Mouse (Mus musculus): ENCODE results near the gene Rnaseh1. TPM values are rescaled to one million over a fixed set of nuclear protein-coding genes. Genes with fewer than 3 reads are reported as not detected.

The Rnaseh1 gene
- polyA plus RNA-seq, 1 experiment, result 12.9 TPM

DNA sequence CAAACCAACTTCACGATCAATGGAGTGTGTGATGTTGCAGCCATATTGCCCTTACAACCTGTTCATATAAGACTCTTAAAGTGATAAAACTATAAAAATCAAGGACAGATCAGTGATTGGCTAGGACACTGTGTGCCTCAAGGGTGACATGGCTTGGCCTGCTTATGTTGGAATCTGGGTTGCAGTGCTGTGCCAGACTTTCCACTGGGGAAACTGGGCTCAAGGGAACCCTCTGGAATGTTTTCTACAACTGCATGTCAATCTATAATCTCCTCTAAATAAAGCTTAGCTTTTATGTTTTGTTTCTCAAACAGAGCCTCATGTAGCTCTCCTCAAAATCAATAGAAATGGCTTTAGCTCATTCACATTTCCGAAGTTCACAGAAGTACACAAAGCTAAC, 25.2 kb upstream of the Rnaseh1 start:
- H3ac ChIP-seq (ENCODE audit: control insufficient read depth, insufficient read length, low read depth), result no peak overlapping the region
- H3K79me3 ChIP-seq (ENCODE audit: low read depth), result no peaks in the 10 kb centered on the region
- no peaks in the 10 kb centered on the region for H3K79me2 ChIP-seq (ENCODE audit: control insufficient read depth, insufficient read depth)
- no peak for TF ChIP-seq CTCF (IDR thresholded peaks at IDR 0.05; ENCODE audit: control insufficient read depth, insufficient read depth, insufficient read length)
- no peak for TF ChIP-seq MYOD1 (IDR thresholded peaks at IDR 0.05; ENCODE audit: control insufficient read depth, insufficient read length, low read depth)
- no peak for TF ChIP-seq FOSL1 (IDR thresholded peaks at IDR 0.05; ENCODE audit: insufficient read depth, low read length, poor library complexity, severe bottlenecking)
- no peak for TF ChIP-seq USF1 (IDR thresholded peaks at IDR 0.05; ENCODE audit: low read depth)
- no peak overlapping the region for H3K4me3 ChIP-seq (ENCODE audit: insufficient read depth, poor library complexity, severe bottlenecking)
- peaks cover 1% of the 10 kb centered on the region for H3K36me3 ChIP-seq (ENCODE audit: control insufficient read depth, insufficient read depth)
- peaks cover 12% of the 10 kb centered on the region for H3K27me3 ChIP-seq (ENCODE audit: control insufficient read depth, insufficient read depth, insufficient read length)

DNA sequence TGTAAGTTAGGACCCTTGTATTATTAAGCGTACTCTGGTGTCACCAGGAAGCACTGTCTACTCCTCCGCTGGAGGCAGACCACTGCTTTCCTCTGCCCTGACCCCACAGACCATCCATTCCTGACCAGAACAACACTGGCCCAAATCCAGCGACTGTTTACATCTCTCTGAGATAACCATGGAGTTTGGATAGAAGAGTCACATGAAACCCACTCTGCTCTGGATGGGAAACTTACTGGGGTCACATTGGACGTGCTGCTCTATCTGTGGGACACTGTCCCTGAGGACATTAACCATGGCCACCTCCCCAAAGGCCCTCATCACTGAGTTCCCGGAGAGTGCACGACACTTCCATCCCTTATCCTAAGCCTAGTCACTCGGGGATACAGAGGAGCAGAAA, 24.0 kb upstream of the Rnaseh1 start:
- H3ac ChIP-seq (ENCODE audit: control insufficient read depth, insufficient read length, low read depth), result no peak overlapping the region
- no peak overlapping the region for H3K4me3 ChIP-seq (ENCODE audit: insufficient read depth, poor library complexity, severe bottlenecking)
- H3K36me3 ChIP-seq (ENCODE audit: control insufficient read depth, insufficient read depth), result peaks cover 13% of the 10 kb centered on the region
- no peaks in the 10 kb centered on the region for H3K79me3 ChIP-seq (ENCODE audit: low read depth)
- peaks cover 2% of the 10 kb centered on the region for H3K79me2 ChIP-seq (ENCODE audit: control insufficient read depth, insufficient read depth)
- peaks cover under 1% of the 10 kb centered on the region for H3K27me3 ChIP-seq (ENCODE audit: control insufficient read depth, insufficient read depth, insufficient read length)
- TF ChIP-seq MAX (IDR thresholded peaks at IDR 0.05) (no peak), USF1 (IDR thresholded peaks at IDR 0.05; ENCODE audit: low read depth) (no peak), CTCF (IDR thresholded peaks at IDR 0.05; ENCODE audit: control insufficient read depth, insufficient read depth, insufficient read length) (no peak), CEBPB (IDR thresholded peaks at IDR 0.05; ENCODE audit: low read depth) (no peak), FOSL1 (IDR thresholded peaks at IDR 0.05; ENCODE audit: insufficient read depth, low read length, poor library complexity, severe bottlenecking) (no peak), MYOD1 (IDR thresholded peaks at IDR 0.05; ENCODE audit: control insufficient read depth, insufficient read length, low read depth) (no peak), MYOG (IDR thresholded peaks at IDR 0.05; ENCODE audit: control insufficient read depth, extremely low read depth, insufficient read length) (no peak)

DNA sequence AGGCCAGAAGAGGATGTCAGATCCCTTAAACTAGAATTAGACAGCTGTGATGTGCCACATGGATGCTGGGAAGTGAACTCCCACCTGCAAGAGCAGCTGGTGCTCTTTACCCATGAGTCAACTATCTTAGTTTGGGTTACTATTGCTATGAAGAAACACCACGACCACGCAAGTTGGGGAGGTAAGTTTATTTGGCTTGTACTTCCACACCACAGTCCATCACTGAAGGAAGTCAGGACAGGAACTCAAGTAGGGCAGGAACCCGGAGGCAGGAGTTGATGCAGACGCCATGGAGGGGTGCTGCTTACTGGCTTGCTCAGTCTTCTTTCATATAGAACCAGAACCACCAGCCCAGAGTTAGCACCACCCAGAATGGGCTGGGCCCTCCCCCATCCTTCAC, 22.3 kb upstream of the Rnaseh1 start:
- peaks cover 19% of the 10 kb centered on the region for H3K79me2 ChIP-seq (ENCODE audit: control insufficient read depth, insufficient read depth)
- TF ChIP-seq CEBPB (IDR thresholded peaks at IDR 0.05; ENCODE audit: low read depth) (no peak), MYOG (IDR thresholded peaks at IDR 0.05; ENCODE audit: control insufficient read depth, extremely low read depth, insufficient read length) (no peak), MYOD1 (IDR thresholded peaks at IDR 0.05; ENCODE audit: control insufficient read depth, insufficient read length, low read depth) (no peak)
- peaks cover 29% of the 10 kb centered on the region for H3K36me3 ChIP-seq (ENCODE audit: control insufficient read depth, insufficient read depth)
- H3K27me3 ChIP-seq (ENCODE audit: control insufficient read depth, insufficient read depth, insufficient read length), result no peaks in the 10 kb centered on the region
- no peak overlapping the region for H3K4me3 ChIP-seq (ENCODE audit: insufficient read depth, poor library complexity, severe bottlenecking)
- H3K79me3 ChIP-seq (ENCODE audit: low read depth), result peaks cover 3% of the 10 kb centered on the region
- no peak overlapping the region for H3ac ChIP-seq (ENCODE audit: control insufficient read depth, insufficient read length, low read depth)

DNA sequence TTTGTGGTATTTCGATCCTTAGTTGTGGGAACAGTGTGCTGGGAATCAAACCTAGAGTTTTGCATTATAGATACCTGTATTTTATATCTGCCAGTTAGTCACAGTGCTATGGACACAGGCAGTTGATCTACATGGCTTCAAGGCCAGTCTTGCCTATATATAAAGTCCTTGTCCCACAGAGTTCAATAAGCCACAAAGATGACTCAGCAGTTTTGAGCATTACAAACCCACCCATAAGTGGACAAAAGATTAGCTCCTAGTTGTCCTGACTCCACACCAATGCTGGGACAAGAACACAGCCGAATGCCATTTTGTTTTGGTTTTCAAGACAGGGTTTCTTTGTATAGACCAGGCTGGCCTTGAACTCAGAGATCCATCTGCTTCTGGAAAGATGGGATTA, 21.0 kb upstream of the Rnaseh1 start:
- Histone ChIP-seq H3K27me3 (ENCODE audit: control insufficient read depth, insufficient read depth, insufficient read length) (no peaks in the 10 kb centered on the region), H3K79me3 (ENCODE audit: low read depth) (peaks cover 16% of the 10 kb centered on the region), H3K36me3 (ENCODE audit: control insufficient read depth, insufficient read depth) (peaks cover 43% of the 10 kb centered on the region), H3ac (ENCODE audit: control insufficient read depth, insufficient read length, low read depth) (no peak overlapping the region), H3K4me3 (ENCODE audit: insufficient read depth, poor library complexity, severe bottlenecking) (no peak overlapping the region), H3K79me2 (ENCODE audit: control insufficient read depth, insufficient read depth) (peaks cover 32% of the 10 kb centered on the region)
- no peak for TF ChIP-seq CTCF (IDR thresholded peaks at IDR 0.05; ENCODE audit: control insufficient read depth, insufficient read depth, insufficient read length)
- no peak for TF ChIP-seq FOSL1 (IDR thresholded peaks at IDR 0.05; ENCODE audit: insufficient read depth, low read length, poor library complexity, severe bottlenecking)
- no peak for TF ChIP-seq USF1 (IDR thresholded peaks at IDR 0.05; ENCODE audit: low read depth)
- no peak for TF ChIP-seq MAX (IDR thresholded peaks at IDR 0.05)
- no peak for TF ChIP-seq MYOG (IDR thresholded peaks at IDR 0.05; ENCODE audit: control insufficient read depth, extremely low read depth, insufficient read length)
- TF ChIP-seq MYOD1 (IDR thresholded peaks at IDR 0.05; ENCODE audit: control insufficient read depth, insufficient read length, low read depth), result no peak
- no peak for TF ChIP-seq CEBPB (IDR thresholded peaks at IDR 0.05; ENCODE audit: low read depth)

DNA sequence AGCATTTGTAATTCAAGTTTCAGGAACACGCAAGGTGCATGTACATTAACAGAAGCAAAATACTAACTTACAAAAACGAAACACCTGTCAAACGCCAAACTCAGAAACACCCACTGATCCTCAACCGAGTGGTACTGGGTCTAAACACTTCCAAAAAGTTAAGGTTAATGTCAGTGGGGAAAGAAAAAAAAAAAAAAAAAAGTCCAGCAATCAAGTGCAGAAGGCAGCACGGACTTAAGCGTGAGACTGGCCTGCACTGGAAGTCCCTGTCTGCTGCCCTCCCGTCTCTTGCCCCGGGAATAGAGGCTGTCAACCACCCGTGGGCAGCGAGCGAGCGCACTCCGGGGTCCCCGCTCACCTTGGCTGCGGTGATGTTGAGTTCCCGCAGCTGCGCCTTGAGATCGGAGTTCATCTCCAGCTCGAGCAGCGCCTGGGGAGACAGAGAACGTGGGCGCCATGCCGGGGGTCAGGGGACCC, 14.3 kb upstream of the Rnaseh1 start:
- Histone ChIP-seq H3K79me2 (ENCODE audit: control insufficient read depth, insufficient read depth) (peaks cover 55% of the 10 kb centered on the region), H3ac (ENCODE audit: control insufficient read depth, insufficient read length, low read depth) (peak overlapping the region; percentile 98), H3K4me3 (ENCODE audit: insufficient read depth, poor library complexity, severe bottlenecking) (peak overlapping the region; percentile 61), H3K27me3 (ENCODE audit: control insufficient read depth, insufficient read depth, insufficient read length) (no peaks in the 10 kb centered on the region), H3K79me3 (ENCODE audit: low read depth) (peaks cover 37% of the 10 kb centered on the region), H3K36me3 (ENCODE audit: control insufficient read depth, insufficient read depth) (peaks cover 50% of the 10 kb centered on the region)
- TF ChIP-seq CEBPB (IDR thresholded peaks at IDR 0.05; ENCODE audit: low read depth), result no peak
- TF ChIP-seq MYOD1 (IDR thresholded peaks at IDR 0.05; ENCODE audit: control insufficient read depth, insufficient read length, low read depth), result no peak
- no peak for TF ChIP-seq CTCF (IDR thresholded peaks at IDR 0.05; ENCODE audit: control insufficient read depth, insufficient read depth, insufficient read length)
- TF ChIP-seq MAX (IDR thresholded peaks at IDR 0.05), result no peak

DNA sequence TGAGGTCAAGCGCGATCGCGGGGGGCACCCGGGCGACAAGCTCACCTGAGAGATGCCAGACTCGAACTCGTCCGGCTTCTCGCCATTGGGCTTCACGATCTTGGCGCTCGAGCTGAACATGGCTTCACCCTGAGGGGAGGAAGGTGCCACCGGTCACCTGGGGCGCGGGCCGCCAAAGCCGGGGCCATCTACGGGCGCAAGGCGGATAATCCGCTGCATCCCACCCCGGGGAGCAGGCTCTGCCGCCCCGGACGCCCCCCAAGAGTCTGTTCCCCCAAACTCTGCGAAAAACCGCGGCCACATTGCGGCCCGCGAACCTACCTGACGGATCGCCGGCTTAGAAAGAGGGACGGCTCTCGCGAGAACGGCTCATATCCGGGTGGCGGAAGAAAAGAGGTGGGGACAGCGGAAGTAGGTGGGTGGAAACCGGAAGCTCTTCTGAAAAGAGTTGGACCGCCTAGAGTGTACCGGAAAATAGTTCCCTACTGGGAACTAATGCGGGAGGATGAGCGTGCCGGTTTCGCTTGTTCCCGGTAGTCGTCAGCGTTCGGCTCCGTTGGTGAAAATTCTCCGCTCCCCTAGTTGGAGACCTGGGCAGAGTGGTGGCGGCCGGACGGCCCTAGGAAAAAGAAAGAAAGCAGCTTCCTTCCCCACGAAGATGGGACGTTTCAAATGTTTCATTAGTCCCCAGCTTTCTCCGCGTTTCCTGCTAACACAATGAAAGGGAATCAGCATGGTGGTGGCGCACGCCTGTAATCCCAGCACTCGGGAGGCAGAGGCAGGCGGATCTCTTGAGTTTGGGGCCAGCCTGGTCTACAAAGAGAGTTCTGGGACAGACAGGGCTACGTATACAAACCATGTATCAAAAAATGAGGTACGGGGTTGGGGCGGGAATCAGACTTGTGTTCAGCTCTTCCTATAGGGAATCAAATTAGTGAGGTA, 13.6 kb upstream of the Rnaseh1 start, which contains the start of gene Rps7:
Gene Rps7, minus strand, starts transcription at position 419 of the 942 bp plus-strand sequence.
- TF ChIP-seq MYOG (IDR thresholded peaks at IDR 0.05; ENCODE audit: control insufficient read depth, extremely low read depth, insufficient read length) (no peak), MAX (IDR thresholded peaks at IDR 0.05) (peak; percentile 70), FOSL1 (IDR thresholded peaks at IDR 0.05; ENCODE audit: insufficient read depth, low read length, poor library complexity, severe bottlenecking) (no peak), CTCF (IDR thresholded peaks at IDR 0.05; ENCODE audit: control insufficient read depth, insufficient read depth, insufficient read length) (no peak), USF1 (IDR thresholded peaks at IDR 0.05; ENCODE audit: low read depth) (no peak), MYOD1 (IDR thresholded peaks at IDR 0.05; ENCODE audit: control insufficient read depth, insufficient read length, low read depth) (no peak)
- H3ac ChIP-seq (ENCODE audit: control insufficient read depth, insufficient read length, low read depth), result peak within 1 kb of the TSS; percentile 98

More for the DNA sequence above, 13.6 kb upstream of the Rnaseh1 start, which contains the start of gene Rps7:
- H3K4me3 ChIP-seq (ENCODE audit: insufficient read depth, poor library complexity, severe bottlenecking), result peak within 1 kb of the TSS; percentile 61
- H3K79me2 ChIP-seq (ENCODE audit: control insufficient read depth, insufficient read depth), result peaks cover 49% of the 10 kb centered on the region
- no peaks in the 10 kb centered on the region for H3K27me3 ChIP-seq (ENCODE audit: control insufficient read depth, insufficient read depth, insufficient read length)
- peaks cover 37% of the 10 kb centered on the region for H3K79me3 ChIP-seq (ENCODE audit: low read depth)
- H3K36me3 ChIP-seq (ENCODE audit: control insufficient read depth, insufficient read depth), result peaks cover 43% of the 10 kb centered on the region
